Mouse (Mus musculus) embryonic fibroblast, embryonic 13.5 days (primary cell): ENCODE measurements around the gene Ormdl1.

Experiments
- CTCF ChIP-seq: IDR thresholded peaks from 2 replicates; pipeline ENCODE4 v1.5.1; 2011; ENCODE audit warnings: mild to moderate bottlenecking, control low read depth, low read length, moderate library complexity, borderline replicate concordance; ENCODE audit not compliant: insufficient read depth
- POLR2A ChIP-seq: IDR thresholded peaks from 2 replicates; pipeline ENCODE4 v1.6.1; 2011; ENCODE audit warnings: low read depth, mild to moderate bottlenecking, control low read depth, low read length, moderate library complexity

GRCm38 (mm10) chr1:53324277-53324676, 27.4 kb downstream of the Ormdl1 start:
- no peak for TF ChIP-seq POLR2A
- TF ChIP-seq CTCF: no peak
